Mouse (Mus musculus): ENCODE data around the gene Atp8b2. TPM values are rescaled to one million over a fixed set of nuclear protein-coding genes. Genes with fewer than 3 reads are reported as not detected.

The Atp8b2 gene
- total RNA-seq, 2 experiments from 2014 or later, result 44.3 to 52.3 TPM

DNA sequence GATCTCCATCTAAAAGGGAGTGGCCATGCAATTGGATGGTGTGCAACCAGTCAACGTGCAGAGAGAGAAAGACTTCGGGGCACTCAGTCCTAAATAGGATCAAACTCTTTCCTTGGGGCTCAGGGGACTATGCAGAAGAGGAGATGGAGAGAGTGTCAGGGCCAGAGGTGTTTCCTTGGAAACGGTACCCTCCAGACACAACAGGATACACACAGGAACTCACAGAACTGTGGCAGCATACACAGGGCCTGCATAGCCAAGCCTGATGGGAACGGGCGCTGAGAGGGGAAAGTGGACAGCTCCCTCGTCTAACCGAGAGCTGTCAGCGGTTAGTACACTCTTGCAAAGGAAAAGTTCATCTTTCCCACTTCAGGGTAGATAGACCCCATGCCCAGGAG lies 63.8 kb downstream of the Atp8b2 start:
- no peak for DNase-seq

- DNase-seq, result no peak
These were observed 64.3 kb downstream of the Atp8b2 start for GRCm38 (mm10) chr3:89898870-89899510.

DNA sequence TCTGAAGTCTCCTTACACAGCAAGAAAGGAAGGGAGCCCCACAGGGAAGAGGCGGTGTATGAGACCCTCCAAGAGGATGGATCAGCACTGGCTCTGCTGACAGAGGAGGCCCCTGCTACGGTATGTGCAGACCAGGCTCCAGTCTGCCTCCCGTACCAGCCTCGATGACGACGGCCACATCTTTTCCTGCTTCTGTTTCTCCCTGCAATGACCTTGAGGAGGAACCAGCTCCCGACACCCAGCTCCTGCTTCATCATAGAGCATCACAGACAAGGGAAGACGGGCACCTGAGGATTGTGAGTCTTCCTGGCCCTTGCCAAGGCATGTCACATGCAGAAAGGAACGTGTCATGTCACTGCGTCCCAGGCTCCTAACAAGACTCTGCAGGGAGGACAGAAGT lies 65.3 kb downstream of the Atp8b2 start:
- no peak for DNase-seq

- DNase-seq, result no peak
These were observed 66.0 kb downstream of the Atp8b2 start for GRCm38 (mm10) chr3:89897204-89897796.

DNA sequence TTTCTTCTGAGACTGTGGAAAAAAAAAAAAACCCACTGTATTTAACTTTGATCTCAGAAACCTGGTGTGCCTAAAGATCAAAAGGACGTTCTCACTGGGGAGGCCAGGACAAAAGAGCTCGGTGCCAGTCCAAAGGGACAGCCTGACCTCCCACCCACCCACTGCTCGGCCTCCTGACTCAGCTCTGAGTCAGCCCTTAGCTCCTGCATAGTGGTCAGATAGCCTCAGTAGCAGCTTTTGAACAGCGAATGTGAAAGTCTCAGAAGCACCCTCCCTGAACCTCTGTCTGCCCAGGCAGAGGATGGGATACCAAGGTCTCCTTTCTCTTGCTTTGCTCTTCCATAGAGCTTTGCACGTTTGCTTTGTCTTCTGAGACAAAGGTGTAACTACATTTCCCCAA lies 66.7 kb downstream of the Atp8b2 start:
- peak; percentile 66 for DNase-seq

DNA sequence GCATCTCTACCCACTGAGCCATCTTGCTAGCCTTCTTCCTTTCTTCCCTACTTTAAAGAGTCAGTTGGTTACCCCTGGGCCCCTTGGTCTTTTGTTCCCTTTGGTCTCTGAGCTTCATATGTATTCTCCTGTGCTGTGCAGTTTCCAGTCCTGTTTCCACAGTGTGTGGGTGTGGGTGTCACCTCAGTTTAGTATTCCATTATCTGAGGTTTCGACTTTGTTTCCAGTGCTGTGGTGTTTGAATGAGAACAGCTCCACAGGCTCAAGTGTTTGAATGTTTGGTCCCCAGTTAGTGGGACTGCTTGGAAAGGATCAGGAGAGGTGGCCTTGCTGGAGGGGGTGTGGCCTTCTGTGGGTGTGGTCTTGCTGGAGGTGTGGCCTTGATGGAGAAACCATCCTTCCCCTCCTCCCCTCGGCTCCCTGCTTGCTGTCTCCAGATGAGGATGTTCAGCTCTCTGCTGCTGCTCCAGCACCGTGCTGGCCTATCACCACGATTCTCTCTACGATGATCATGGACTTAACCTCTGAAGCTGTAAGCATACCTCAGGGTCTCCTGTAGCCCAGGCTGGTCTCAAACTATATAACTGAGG lies 70.7 kb downstream of the Atp8b2 start:
- no peak for DNase-seq

GRCm38 (mm10) chr3:89891696-89892095 lies 71.6 kb downstream of the Atp8b2 start:
- no peak for DNase-seq

DNA sequence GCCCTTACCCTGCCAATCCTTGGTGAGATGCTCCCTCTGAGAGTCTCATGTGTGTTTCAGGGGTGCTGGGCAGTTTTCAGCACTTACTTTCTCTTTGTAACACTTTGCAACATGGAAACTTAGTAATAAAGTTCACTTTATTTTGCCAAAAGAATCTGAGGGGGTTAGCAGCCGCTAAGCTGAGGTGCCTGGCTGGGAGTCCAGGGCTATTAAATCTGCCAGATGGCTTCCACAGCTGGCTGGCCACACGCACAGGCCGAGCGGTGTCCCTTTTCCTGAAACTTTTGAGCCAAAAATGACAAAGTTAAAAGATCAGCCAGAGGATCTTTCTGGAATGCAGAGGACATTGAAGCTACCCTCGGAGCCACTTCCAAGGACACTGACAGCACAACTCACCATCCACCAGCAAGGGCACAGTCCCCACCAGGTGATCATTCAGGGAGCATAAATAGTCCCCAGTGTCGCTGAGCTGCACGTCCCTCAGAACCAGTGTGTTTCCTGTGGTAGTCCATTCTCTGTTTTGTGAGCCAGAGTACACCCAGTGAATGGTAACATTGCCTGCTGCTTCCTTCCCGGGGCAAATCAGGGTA lies 73.4 kb downstream of the Atp8b2 start:
- DNase-seq, result no peak

Small RNAs within 50 kb of the gene (microRNA-seq; reads per million reads assigned to microRNA genes)
- gene Mir7669, result not detected

Other genes starting within 250 kb of the Atp8b2 start
- 10 to 100 TPM; 19.5 to 25.3 TPM for gene Adar, start 248.5 kb downstream of the Atp8b2 start, total RNA-seq (2021)
- gene Chrnb2, start 198.9 kb downstream of the Atp8b2 start, total RNA-seq (2021), result 1 to 10 TPM; 3.5 to 5.0 TPM
- gene Ube2q1, start 189.9 kb downstream of the Atp8b2 start, total RNA-seq (2021), result 10 to 100 TPM; 52.4 to 55.4 TPM
- 10 to 100 TPM; 14.9 to 17.5 TPM for gene She, start 132.1 kb downstream of the Atp8b2 start, total RNA-seq (2021)
- gene Il6ra, start 50.3 kb downstream of the Atp8b2 start, total RNA-seq (2021), result 10 to 100 TPM in 1 of 2 experiments, 1 to 10 TPM in 1; 7.2 to 17.2 TPM
- 100 to 1,000 TPM in 1 of 2 experiments, 10 to 100 TPM in 1; 92.7 to 110 TPM for gene Hax1, start 35.3 kb upstream of the Atp8b2 start, total RNA-seq (2021)
- gene 4933434E20Rik, start 88.1 kb upstream of the Atp8b2 start, total RNA-seq (2021), result 10 to 100 TPM; 64.6 to 66.5 TPM
- 100 to 1,000 TPM; 152 to 166 TPM for gene Ubap2l, start 89.1 kb upstream of the Atp8b2 start, total RNA-seq (2021)
- 100 to 1,000 TPM; 165 to 251 TPM for gene Tpm3, start 109.1 kb upstream of the Atp8b2 start, total RNA-seq (2021)
- under 1 TPM; 0.24 to 0.42 TPM for gene Nup210l, start 140.6 kb upstream of the Atp8b2 start, total RNA-seq (2021)